Mouse (Mus musculus) liver, embryonic 13.5 days (tissue): Measurements from ENCODE around the gene Adamts12. TPM values are rescaled to one million over a fixed set of nuclear protein-coding genes. Genes with fewer than 3 reads are reported as not detected.

Source experiments
- ATAC-seq: fragments of 200-750 bp; cut with Nextera tagmentation; 2 replicates; pipeline ENCODE4 v1.8.0; 2017; ENCODE audit warnings: low read depth, mild to moderate bottlenecking, moderate number of reproducible peaks, moderate library complexity
- DNase-seq: peaks from one replicate; pipeline ENCODE4 v3.0.0; 2022
- H3K27ac ChIP-seq: fragments of 300-500 bp; sonication (generic); 2 replicates; pipeline ENCODE4 v1.5.1; 2015; ENCODE audit warnings: moderate library complexity, mild to moderate bottlenecking, inconsistent platforms
- H3K27me3 ChIP-seq: fragments of 300-500 bp; sonication (generic); 2 replicates; pipeline ENCODE4 v1.6.1; 2015; ENCODE audit warnings: mild to moderate bottlenecking, inconsistent platforms
- H3K36me3 ChIP-seq: fragments of 300-500 bp; sonication (generic); 2 replicates; pipeline ENCODE4 v1.6.1; 2015; ENCODE audit warnings: mild to moderate bottlenecking, inconsistent platforms
- H3K4me1 ChIP-seq: fragments of 300-500 bp; sonication (generic); replicated peaks from 2 replicates; pipeline ENCODE4 v1.6.1; 2015; ENCODE audit warnings: inconsistent platforms
- H3K4me2 ChIP-seq: fragments of 300-500 bp; sonication (generic); 2 replicates; pipeline ENCODE4 v1.6.1; 2015; ENCODE audit warnings: inconsistent platforms, mild to moderate bottlenecking, moderate library complexity
- H3K4me3 ChIP-seq: fragments of 300-500 bp; sonication (generic); replicated peaks from 2 replicates; pipeline ENCODE4 v1.5.1; 2015; ENCODE audit warnings: mild to moderate bottlenecking, inconsistent platforms
- H3K9ac ChIP-seq: fragments of 300-500 bp; sonication (generic); 2 replicates; pipeline ENCODE4 v1.6.1; 2015; ENCODE audit warnings: mild to moderate bottlenecking, inconsistent platforms
- H3K9me3 ChIP-seq: fragments of 300-500 bp; sonication (generic); replicated peaks from 2 replicates; pipeline ENCODE4 v1.6.1; 2016; ENCODE audit warnings: inconsistent platforms
- WGBS: fragments of 180-500 bp; shearing (Covaris S2); methylation state at CpG from one replicate; pipeline ENCODE4 v1.1.7; 2015; ENCODE audit not compliant: insufficient replicate concordance; 5-methylcytosine and 5-hydroxymethylcytosine counted together
- polyA plus RNA-seq: library from polyadenylated mRNA; unstranded; fragments of >200 nt; fragmentation: Nextera tagmentation; extraction: Ambion mirVana; gene quantifications from 2 replicates; pipeline ENCODE4 v1.2.1, GENCODE M21; 2015

The Adamts12 gene
- polyA plus RNA-seq, 1 experiment from 2014 or later = 0.20 TPM

GRCm38 (mm10) chr15:11339467-11340180 lies 275.0 kb downstream of the Adamts12 start:
- H3K27me3 ChIP-seq = no peaks in the 10 kb centered on the region
- no peaks in the 10 kb centered on the region for H3K9me3 ChIP-seq
- H3K4me1 ChIP-seq = no peaks in the 10 kb centered on the region
- H3K27ac ChIP-seq = no peak overlapping the region
- no peaks in the 10 kb centered on the region for H3K36me3 ChIP-seq
- H3K4me2 ChIP-seq = no peak overlapping the region
- DNase-seq (no peak), ATAC-seq (no peak)
- WGBS = 64% methylated on average over 7 of the region's 7 CpGs
- no peak overlapping the region for H3K4me3 ChIP-seq
- H3K9ac ChIP-seq = no peak overlapping the region

GRCm38 (mm10) chr15:11355865-11356264 lies 291.3 kb downstream of the Adamts12 start:
- DNase-seq = no peak
- H3K4me1 ChIP-seq = no peaks in the 10 kb centered on the region

GRCm38 (mm10) chr15:11357501-11357900 lies 292.9 kb downstream of the Adamts12 start:
- H3K27me3 ChIP-seq = no peaks in the 10 kb centered on the region
- no peaks in the 10 kb centered on the region for H3K9me3 ChIP-seq
- no peaks in the 10 kb centered on the region for H3K4me1 ChIP-seq
- H3K4me2 ChIP-seq = no peak overlapping the region
- H3K36me3 ChIP-seq = no peaks in the 10 kb centered on the region
- H3K9ac ChIP-seq = no peak overlapping the region
- 74% methylated on average over 2 of the region's 2 CpGs for WGBS
- H3K27ac ChIP-seq = no peak overlapping the region
- DNase-seq = no peak
- no peak for ATAC-seq
- no peak overlapping the region for H3K4me3 ChIP-seq

More at GRCm38 (mm10) chr15:11355865-11356264, 291.3 kb downstream of the Adamts12 start:
- no peak overlapping the region for H3K4me3 ChIP-seq
- no peaks in the 10 kb centered on the region for H3K27me3 ChIP-seq
- WGBS = 59% methylated on average over 3 of the region's 3 CpGs
- no peak overlapping the region for H3K9ac ChIP-seq
- H3K9me3 ChIP-seq = no peaks in the 10 kb centered on the region
- no peaks in the 10 kb centered on the region for H3K36me3 ChIP-seq
- H3K4me2 ChIP-seq = no peak overlapping the region
- ATAC-seq = no peak
- H3K27ac ChIP-seq = no peak overlapping the region

- H3K36me3 ChIP-seq = no peaks in the 10 kb centered on the region
- no peaks in the 10 kb centered on the region for H3K9me3 ChIP-seq
- DNase-seq (no peak), ATAC-seq (no peak)
- H3K9ac ChIP-seq = no peak overlapping the region
- no peak overlapping the region for H3K27ac ChIP-seq
- no peaks in the 10 kb centered on the region for H3K4me1 ChIP-seq
- H3K4me2 ChIP-seq = no peak overlapping the region
- 45% methylated on average over 1 of the region's 1 CpGs for WGBS
- H3K27me3 ChIP-seq = no peaks in the 10 kb centered on the region
- no peak overlapping the region for H3K4me3 ChIP-seq
Observed at GRCm38 (mm10) chr15:11360888-11361287, 296.3 kb downstream of the Adamts12 start.

DNA sequence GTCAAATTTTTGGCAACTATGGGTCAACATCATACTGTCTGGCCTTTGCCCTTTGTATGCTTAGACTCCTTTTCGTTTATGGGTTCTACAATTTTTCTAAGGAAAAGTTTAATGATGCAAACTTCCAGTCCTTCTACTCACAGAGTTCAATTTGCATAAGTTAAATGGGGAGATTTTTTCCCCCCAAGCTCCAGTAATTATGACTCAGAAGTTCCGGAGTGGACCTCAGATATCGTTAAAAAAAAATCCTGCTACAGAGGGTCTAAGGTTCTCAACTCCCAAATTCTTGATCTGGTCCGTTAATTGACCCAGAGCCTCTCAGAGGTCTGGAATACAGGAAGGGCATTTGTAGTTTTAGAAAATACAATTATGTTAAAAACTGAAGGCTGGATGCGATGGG lies 297.2 kb downstream of the Adamts12 start:
- H3K27ac ChIP-seq = no peak overlapping the region
- H3K9me3 ChIP-seq = no peaks in the 10 kb centered on the region
- H3K4me2 ChIP-seq = no peak overlapping the region
- H3K9ac ChIP-seq = no peak overlapping the region
- DNase-seq (no peak), ATAC-seq (no peak)
- no peaks in the 10 kb centered on the region for H3K4me1 ChIP-seq
- H3K27me3 ChIP-seq = no peaks in the 10 kb centered on the region
- H3K4me3 ChIP-seq = no peak overlapping the region
- H3K36me3 ChIP-seq = no peaks in the 10 kb centered on the region
- WGBS = 52% methylated on average over 5 of the region's 5 CpGs

DNA sequence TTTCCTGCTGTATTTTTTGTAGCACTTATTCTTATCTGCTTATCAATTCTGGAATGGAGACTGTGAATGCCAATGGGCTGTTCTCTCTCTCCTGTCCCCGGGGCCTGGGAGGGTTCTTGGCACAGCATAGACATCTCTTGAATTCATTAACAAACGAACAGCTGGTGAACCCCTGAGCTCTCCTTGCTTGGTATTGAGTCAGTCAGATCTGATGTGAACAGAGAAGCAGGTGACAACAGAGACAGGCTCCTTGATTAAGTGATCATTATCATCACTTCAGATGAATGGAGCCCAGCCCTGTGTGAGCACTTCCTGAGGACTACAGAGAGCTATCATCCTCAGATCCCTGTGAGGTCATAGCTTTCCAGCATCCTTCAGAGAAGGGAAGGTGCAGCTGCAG lies 299.5 kb downstream of the Adamts12 start:
- DNase-seq = no peak
- no peaks in the 10 kb centered on the region for H3K36me3 ChIP-seq
- 39% methylated on average over 2 of the region's 2 CpGs for WGBS
- no peak for ATAC-seq
- H3K4me2 ChIP-seq = no peak overlapping the region
- H3K4me1 ChIP-seq = no peaks in the 10 kb centered on the region
- no peak overlapping the region for H3K27ac ChIP-seq
- H3K9ac ChIP-seq = no peak overlapping the region
- H3K4me3 ChIP-seq = no peak overlapping the region
- no peaks in the 10 kb centered on the region for H3K9me3 ChIP-seq
- H3K27me3 ChIP-seq = no peaks in the 10 kb centered on the region

DNA sequence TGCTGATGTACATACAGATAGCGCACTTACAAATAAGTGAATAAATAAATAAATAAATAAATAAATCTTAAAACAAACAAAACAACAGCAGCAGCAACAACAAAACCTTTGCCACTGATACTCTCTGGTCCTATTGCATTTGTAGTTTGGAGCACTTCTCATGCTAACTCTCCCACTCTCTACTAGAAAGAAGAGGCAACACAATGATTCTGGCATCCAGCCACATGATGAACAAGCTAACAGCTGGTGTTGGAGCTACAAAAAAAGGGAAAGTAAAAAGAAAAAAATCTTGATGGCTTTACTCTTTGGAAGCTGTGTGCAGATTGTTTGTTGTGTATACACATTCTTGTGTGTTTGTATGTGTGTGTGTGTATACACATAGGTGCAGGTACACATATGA lies 300.2 kb downstream of the Adamts12 start:
- 67% methylated on average over 1 of the region's 1 CpGs for WGBS
- Histone ChIP-seq H3K27me3 (no peaks in the 10 kb centered on the region), H3K4me1 (no peaks in the 10 kb centered on the region), H3K27ac (no peak overlapping the region), H3K4me3 (no peak overlapping the region), H3K36me3 (no peaks in the 10 kb centered on the region), H3K4me2 (no peak overlapping the region), H3K9ac (no peak overlapping the region), H3K9me3 (no peaks in the 10 kb centered on the region)
- DNase-seq (no peak), ATAC-seq (no peak)

- Histone ChIP-seq H3K27me3 (no peaks in the 10 kb centered on the region), H3K27ac (no peak overlapping the region), H3K4me3 (no peak overlapping the region), H3K4me1 (no peaks in the 10 kb centered on the region), H3K4me2 (no peak overlapping the region), H3K9ac (no peak overlapping the region), H3K36me3 (no peaks in the 10 kb centered on the region), H3K9me3 (no peaks in the 10 kb centered on the region)
- DNase-seq = no peak
- ATAC-seq = no peak
- WGBS = 66% methylated on average over 3 of the region's 3 CpGs
Observed at GRCm38 (mm10) chr15:11369572-11369971, 305.0 kb downstream of the Adamts12 start.

GRCm38 (mm10) chr15:11370477-11371085 lies 306.0 kb downstream of the Adamts12 start:
- no peak overlapping the region for H3K27ac ChIP-seq
- no peaks in the 10 kb centered on the region for H3K36me3 ChIP-seq
- H3K4me3 ChIP-seq = no peak overlapping the region
- ATAC-seq = no peak
- H3K4me2 ChIP-seq = no peak overlapping the region
- no peak overlapping the region for H3K9ac ChIP-seq
- DNase-seq = no peak
- WGBS = 63% methylated on average over 7 of the region's 7 CpGs
- no peaks in the 10 kb centered on the region for H3K4me1 ChIP-seq
- no peaks in the 10 kb centered on the region for H3K9me3 ChIP-seq
- no peaks in the 10 kb centered on the region for H3K27me3 ChIP-seq

DNA sequence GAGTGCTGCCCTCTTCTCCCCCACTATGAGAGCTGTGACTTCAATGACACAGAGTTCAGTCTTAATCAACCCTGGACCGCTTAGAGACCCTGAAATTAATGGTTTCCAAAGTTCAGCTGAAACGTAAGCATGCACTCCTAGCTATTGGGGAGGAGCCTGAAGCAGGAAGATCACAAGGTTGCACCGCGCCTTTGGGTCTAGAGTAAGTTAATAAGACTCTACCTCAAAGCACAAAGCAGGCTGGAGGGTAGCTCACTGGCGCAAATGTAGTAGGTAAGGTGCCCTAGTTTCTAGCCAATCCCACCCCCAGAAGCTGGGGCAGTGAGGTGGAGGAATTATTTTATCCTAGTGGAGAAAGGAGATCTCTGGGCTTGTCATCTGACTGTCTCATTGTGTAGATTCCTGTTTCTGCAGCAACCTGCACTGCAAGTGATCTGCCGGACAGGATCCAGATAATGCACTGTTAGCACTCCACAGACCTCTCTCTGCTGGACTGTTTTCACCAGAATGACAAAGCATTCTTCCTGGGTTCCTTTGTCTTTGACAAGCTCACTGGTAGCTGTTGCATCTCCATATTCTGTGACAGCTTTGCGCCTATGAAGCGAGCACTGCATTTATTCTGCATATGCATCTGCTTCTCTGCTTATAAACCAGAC lies 315.0 kb downstream of the Adamts12 start:
- Histone ChIP-seq H3K4me1 (no peaks in the 10 kb centered on the region), H3K27ac (no peak overlapping the region), H3K4me3 (no peak overlapping the region), H3K27me3 (no peaks in the 10 kb centered on the region), H3K36me3 (peaks cover 27% of the 10 kb centered on the region), H3K9me3 (no peaks in the 10 kb centered on the region), H3K4me2 (no peak overlapping the region), H3K9ac (no peak overlapping the region)
- DNase-seq (no peak), ATAC-seq (no peak)
- 73% methylated on average over 8 of the region's 8 CpGs for WGBS

DNA sequence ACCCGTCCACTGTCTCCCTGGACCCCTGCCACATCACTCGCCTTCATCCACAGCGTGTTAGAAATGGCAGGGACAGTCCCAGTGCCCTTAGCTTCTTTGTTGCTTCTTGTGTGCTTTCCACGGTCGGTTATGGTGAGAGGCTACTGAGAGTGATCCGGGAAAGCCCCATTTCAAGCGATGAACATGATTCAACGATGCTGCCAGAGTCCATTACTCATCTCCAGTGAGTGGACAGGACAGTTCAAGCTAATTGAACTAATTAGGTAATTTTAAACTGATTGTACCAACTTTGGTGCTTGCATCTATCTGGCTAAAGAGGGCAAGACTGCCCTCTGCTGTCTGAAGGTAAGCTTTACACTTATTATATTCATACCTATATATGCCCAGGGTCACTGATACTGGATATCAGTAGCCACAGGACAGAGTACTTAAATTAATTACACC lies 315.5 kb downstream of the Adamts12 start:
- no peak for DNase-seq
- WGBS = 44% methylated on average over 8 of the region's 8 CpGs

More for the DNA sequence above, 315.5 kb downstream of the Adamts12 start:
- no peak for ATAC-seq
- Histone ChIP-seq H3K27ac (no peak overlapping the region), H3K27me3 (no peaks in the 10 kb centered on the region), H3K36me3 (peaks cover 32% of the 10 kb centered on the region), H3K9ac (no peak overlapping the region), H3K4me1 (no peaks in the 10 kb centered on the region), H3K4me2 (no peak overlapping the region), H3K4me3 (no peak overlapping the region), H3K9me3 (no peaks in the 10 kb centered on the region)
